Mouse (Mus musculus) hindlimb bud, embryonic 11.5 days (tissue): ENCODE results near the gene Gm6588.
A peak's percentile ranks its signal among the peaks of the same experiment; 100 is the strongest.
"Not testable (repeated sequence)": the region's sequence is repeated elsewhere in the genome, so short reads cannot be mapped to it uniquely, and the experiment has no call there.

Source experiments
- DNase-seq: peaks from one replicate; pipeline ENCODE4 v3.0.0-alpha.2; 2012; ENCODE audit warnings: low read depth, low spot score; ENCODE audit errors: extremely low spot score

Gene Gm6588

GRCm38 (mm10) chr5:112448747-112449440, at the start of gene Gm6588:
TSS of gene Gm6588 (plus strand) at chr5:112449426.
- no peak for DNase-seq

- no peak for DNase-seq
Observed at GRCm38 (mm10) chr5:112402437-112402836, 46.8 kb upstream of the Gm6588 start.

GRCm38 (mm10) chr5:112406017-112406416, 43.2 kb upstream of the Gm6588 start:
- no peak for DNase-seq

DNA sequence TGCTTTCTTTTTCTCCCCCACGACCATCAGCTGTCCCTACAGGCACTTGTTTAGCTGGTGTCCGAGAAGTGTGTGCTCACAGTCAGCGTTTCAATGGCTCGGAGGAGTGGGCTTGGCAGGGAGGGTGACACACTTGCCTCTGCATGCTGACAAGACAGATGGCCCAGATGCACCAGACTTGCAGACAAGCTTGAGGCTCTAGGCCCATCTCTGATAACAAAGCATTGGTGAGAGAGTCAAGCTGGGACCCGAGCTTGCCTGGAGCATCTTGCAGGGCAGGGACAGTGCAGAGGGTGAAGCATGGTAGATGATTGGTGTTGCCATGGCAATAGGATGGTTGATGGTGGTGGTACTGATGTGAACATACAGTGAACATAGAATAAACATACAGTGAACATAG, 40.0 kb upstream of the Gm6588 start:
- no peak for DNase-seq

DNA sequence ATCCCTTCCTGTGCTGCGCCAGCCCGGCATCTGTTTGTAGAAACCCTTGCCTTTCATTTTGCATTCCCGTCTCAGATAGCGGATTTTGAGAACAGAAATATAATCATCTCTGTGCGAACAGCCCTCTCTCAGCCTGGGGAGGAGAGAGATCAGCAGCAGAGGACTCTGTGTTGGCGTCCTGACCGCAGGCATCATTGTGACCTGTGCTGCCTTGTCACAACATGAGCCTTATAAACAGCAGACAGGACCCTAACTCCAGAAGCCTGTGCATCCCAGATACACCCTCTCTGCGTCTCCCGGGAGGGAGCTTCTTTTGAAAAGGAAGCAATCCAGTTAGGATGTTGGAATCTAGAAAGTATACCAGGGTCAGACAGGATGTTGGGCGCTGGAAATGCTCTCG, 38.2 kb upstream of the Gm6588 start:
- no peak for DNase-seq

GRCm38 (mm10) chr5:112411514-112412335, 37.5 kb upstream of the Gm6588 start:
- no peak for DNase-seq

GRCm38 (mm10) chr5:112412781-112413180, 36.4 kb upstream of the Gm6588 start:
- not testable (repeated sequence) for DNase-seq

DNA sequence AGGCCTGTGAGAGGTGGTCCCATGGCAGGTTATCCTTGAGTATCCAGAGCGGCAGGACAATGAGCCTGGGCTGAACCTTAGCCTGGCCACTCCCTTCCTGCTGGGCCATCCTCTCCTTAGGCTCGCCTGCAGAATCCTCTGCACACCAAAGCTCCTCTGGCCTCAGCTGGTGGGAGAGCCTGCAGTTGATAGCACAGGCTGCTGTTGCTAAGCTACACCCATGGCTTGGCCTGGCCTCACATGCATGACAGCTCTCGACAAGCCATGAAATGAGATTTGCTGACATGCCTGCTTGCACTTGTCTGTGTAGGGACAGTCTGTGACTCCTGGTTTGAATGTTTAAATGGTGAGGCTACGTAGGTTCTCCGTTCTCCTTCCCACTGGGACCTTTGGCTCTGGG, 32.6 kb upstream of the Gm6588 start:
- DNase-seq = no peak

GRCm38 (mm10) chr5:112418023-112418422, 31.2 kb upstream of the Gm6588 start:
- no peak for DNase-seq

DNA sequence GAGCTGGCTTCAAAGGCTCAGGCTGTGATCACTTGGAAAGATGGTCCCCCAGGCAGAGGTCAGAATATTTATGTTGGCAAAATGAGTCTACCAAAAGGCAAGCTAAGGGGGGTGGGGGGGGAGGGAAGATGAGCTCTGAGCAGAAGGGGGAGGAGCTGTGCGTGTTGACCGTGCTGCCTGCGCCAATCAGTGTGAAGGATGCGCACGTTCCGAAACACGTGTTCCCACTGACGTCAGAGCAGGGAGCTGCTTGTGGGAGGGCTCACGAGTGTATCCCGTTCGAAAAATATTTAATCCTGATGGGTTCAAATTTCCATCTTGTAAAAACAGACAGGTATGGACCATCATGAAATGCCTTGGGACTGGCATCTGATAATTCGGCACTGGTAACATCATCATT, 29.7 kb upstream of the Gm6588 start:
- no peak for DNase-seq

DNA sequence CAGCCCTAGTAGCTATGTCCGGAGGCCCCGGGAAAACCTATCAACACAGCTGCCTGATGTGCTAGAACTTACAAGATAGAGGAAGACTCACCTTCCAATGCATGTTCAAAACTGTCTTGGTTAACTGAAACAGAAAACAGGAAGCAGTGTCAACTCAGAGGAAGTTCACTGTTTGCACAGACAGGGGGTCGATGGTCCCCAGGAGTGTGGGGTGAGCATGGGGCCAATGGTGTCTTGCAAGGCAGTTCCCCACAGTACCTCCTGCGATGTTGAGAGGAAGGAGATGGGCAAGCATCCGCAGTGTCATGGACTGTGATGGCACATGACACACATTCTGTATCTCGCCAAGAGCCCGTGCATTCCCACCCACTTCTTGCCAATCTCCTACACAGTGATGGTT, 22.6 kb upstream of the Gm6588 start:
- DNase-seq = no peak

- DNase-seq = peak; percentile 28
Observed at GRCm38 (mm10) chr5:112427283-112427682, 21.9 kb upstream of the Gm6588 start.

GRCm38 (mm10) chr5:112428944-112429343, 20.3 kb upstream of the Gm6588 start:
- DNase-seq = peak; percentile 26

DNA sequence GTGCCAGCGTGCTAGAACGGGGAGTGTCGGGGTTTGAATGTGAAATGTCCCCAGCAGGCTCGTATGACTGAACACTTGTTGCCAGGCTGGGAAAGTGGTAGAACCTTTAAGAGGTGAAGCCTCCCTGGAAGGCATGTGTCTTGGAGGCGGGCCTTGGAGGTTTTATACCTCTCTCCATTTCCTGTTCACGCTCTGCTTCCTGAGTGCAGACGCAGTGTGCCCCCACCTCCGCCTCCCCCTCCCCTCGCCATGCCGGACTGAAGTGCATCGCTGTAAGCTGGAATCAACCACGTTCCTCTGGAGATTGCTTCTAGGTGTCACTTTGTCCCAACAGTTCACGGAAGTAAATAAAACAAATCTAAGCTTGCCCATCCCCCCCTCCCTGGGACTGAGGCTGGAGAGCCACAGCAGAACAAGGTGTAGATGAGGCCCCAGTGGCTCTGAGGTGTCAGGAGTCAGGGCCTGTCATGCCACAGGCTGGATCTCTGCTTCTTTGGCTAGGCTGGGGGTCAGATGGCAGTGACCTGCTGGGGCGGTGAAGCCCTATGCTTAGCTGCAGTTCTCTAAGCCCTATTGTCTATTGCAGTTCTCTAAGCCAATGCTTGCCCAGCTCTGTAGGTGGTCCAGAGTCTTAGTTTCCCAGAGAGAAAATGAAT, 18.0 kb upstream of the Gm6588 start:
- no peak for DNase-seq

- DNase-seq = no peak
Observed at GRCm38 (mm10) chr5:112432033-112432432, 17.2 kb upstream of the Gm6588 start.

DNA sequence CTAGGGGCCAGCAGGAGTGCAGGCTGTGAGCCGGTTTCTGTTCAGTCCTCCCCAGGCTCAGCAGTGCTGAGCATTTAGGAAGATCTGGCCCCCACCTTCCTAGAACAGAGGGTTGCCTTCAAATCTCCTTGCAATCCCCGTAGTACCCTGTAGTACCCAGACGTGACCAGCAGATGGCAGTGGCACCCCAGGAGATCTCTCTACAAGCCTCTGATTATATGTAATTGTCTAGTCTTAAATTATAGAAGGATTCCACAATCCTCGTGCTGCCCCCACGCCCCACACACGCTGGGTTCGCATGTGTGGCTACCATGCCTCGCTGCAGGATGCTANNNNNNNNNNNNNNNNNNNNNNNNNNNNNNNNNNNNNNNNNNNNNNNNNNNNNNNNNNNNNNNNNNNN, 16.2 kb upstream of the Gm6588 start:
- peak; percentile 52 for DNase-seq

GRCm38 (mm10) chr5:112438535-112438934, 10.7 kb upstream of the Gm6588 start:
- DNase-seq = no peak

DNA sequence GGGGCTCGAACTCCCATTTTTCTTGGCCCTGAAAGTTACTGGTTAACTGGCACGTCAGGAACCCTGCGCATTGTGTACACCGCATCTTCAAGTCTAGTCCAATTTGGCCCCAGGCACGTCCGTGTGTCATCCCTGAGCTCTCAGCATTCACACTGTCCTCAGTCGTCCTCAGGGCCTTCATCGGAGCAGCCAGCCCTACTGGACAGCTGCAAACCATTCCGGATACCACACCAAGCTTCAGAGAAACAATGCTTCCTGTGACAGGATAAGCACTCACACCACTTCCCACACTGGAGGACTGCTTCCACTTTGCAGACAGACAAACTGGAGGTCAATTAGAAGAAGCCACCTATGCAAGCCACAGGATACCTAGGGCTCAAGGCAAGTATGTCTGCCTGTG, 3.9 kb downstream of the Gm6588 start:
- DNase-seq = no peak

DNA sequence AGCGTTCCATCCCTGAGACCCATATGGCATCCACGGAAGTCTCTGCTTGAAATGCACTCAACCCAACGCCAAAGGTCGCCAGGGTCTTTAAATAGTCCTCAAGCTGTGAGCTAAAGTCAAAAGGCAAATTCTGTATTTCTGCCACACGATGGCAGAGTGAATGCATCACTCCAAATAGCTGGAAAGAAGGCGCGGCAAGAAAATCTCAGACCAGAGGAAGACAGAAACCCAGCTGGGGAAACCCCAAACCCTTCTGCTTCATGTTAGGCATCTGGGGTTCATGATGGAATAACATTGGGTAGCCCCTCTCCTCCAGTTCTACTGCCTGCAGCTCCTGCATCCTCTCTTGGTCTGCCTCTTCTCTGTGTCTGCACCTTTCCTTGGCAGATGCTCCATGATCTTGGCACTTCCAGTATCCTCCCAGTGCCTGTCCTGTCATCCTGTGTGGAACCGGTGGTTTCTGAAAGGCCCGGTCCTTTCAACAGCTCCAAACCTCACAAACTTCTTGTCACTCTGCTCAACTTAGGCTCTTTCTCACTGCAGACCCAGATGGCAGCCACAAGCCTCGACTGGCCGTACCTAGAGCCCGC, 5.8 kb downstream of the Gm6588 start:
- DNase-seq = no peak

DNA sequence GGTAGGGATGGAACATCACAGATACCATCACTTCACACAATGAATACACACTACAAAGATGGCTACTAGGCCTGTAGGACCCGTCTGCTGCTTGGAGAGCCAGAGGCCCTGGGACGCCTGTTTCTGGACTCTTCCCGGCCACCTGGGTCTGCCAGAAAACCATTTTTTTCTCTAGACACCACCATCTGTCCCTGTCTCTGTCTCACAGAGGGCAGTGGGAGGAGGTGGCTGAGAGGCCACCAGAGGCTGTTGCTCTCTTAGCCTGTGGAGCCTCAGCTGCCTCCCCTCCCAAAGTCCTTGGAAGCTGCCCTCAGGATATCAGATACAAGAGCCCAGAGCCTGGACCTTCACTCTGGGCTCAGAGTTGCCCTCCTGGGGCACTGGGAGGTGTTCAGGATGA, 10.7 kb downstream of the Gm6588 start:
- DNase-seq = no peak

DNA sequence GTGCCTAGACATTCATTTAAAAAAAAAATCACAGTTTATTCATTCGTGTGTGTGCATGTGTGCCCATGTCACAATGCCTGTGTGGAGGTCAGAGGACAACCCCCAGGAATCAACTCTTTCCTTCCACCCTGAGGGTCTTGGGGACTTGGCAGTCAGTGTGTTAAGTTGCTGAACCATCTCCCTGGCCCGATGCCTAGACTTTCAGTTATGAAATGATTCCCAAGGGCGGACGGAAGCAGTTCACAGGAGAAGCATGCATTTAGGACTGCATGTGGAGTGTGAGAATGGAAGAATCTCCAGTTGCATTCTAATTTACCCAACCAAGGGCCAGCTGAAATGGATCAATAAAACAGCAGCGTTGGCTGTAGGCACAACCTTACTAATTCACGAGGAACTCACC, 17.1 kb downstream of the Gm6588 start:
- DNase-seq = no peak
